Mouse (Mus musculus) 3T3-L1 (cell line): ENCODE data around the gene Msx1.

Experiments used
- DNase-seq: peaks from one replicate; pipeline ENCODE4 v3.0.0-alpha.2; 2015; ENCODE audit warnings: low read depth, low spot score

The Msx1 gene

GRCm38 (mm10) chr5:37826706-37827625, 2.6 kb upstream of the Msx1 start:
- DNase-seq = no peak

DNA sequence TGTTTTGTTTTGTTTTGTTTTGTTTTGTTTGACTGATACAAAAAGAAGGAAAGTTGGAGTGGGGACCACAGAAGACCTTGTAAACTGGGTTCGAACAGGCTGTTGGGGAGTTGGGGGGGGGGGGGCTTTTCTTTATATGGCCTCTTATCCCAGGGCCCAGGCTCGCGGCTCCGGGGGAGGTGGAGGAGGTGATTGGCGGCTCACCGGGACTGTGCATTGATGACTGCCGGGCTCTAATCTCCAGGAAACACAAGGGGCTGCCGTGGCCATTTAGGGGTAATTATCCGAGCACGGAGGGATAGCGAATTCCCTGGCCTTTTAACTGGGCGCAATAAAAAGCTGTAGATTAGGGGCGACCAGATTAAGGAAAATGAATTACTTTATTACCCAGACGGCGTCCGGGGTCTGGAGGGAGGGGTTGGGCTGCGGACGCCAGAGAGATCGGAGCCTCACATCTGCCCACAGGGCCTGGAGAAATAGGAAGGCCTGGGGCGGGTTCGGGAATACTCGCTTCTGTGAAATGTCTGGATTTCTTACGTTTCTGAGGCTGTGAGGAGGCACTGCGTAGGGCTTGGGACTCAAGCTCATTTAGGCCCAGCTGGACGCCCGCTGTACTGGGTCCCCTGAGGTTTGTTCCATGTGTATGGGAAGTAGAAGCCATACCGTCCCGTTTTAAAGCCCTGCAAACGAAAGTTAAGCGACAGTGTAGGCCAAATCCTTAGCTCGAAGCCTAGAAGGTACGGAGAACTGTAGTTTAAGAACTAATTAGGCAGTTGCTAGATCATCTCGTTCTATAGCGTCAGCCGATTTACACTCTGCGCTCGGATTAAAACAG, 1.4 kb upstream of the Msx1 start:
- no peak for DNase-seq

GRCm38 (mm10) chr5:37825111-37825600, 773 bp upstream of the Msx1 start:
- DNase-seq = no peak

DNA sequence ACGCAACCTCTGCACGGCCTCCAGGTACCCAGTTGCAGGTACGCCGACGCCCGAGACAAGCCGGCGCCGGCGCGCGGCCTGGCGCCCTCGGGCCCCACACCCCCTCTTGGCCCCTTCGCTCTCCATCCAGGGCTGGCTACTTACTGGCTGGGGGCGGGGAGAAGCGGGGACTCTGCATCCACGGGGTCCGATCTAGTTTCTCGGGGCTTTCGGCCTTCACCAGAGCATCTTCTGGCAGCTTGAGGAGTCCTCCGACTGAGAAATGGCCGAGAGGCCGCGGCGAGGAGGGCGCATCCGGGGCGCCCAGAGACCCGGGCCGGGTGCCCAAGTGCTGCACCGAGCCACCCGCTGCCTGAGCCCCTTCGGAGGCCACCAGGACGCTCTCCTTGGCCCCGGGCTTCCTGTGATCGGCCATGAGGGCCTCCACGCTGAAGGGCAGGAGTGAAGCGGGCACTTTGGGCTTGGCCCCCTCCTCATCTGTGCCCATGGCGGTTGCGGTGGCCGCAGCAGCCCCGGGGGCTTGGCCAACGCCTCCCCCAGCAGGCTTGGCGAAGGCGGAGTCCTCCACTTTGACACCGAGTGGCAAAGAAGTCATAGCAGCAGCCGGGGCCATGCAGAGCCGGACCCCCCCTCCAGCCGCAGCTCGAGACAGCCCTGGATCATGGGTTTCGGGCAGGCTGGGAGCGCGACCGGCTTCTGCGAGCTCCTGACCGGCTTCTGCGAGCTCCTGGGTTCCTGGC, 492 bp downstream of the Msx1 start:
- DNase-seq = peak; percentile 47

DNA sequence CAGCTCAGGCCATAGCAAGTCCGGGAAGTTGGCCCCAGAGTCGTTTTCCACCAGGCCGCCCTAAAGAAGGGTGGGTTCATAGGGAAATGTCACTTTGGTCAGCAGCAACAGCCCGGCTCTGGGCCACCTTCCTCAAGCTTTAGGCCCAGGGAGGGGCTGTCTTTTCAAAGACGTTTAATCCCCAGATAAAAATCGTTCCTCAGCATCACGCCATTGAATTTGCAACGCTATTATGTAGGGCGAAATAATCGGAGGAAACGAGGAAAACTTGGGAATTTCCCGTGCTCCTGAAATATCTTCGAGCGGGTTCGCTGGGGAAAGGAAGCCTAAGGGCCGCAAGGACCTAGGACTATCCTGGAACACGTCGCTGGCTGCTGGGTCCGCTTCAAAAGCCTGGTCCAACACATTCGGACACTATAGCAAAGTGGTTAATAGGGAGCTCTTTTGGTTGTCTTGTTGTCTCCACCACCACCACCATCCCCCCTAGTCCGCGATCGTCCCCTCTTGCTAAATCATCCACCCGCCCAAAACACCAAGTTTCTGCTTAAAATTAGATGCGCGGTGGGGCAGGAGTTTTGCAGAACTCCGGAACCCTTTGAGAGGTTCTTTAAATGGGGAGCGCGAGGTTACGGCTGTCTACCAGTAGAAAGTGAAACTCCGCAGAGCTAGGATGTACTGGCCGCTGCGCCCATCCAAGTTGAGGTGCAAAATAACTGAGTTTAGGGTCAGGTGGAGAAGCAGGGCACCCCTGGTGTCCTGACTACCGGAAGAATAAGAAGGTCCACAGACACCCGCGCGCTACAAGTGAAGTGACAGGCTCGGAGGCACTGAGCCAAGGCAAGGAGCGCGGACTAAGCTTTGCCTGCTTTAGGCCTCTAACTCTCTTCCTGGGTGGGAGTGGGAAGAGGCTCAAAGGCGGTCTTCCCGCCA, 1.3 kb downstream of the Msx1 start:
- DNase-seq = peak; percentile 45

DNA sequence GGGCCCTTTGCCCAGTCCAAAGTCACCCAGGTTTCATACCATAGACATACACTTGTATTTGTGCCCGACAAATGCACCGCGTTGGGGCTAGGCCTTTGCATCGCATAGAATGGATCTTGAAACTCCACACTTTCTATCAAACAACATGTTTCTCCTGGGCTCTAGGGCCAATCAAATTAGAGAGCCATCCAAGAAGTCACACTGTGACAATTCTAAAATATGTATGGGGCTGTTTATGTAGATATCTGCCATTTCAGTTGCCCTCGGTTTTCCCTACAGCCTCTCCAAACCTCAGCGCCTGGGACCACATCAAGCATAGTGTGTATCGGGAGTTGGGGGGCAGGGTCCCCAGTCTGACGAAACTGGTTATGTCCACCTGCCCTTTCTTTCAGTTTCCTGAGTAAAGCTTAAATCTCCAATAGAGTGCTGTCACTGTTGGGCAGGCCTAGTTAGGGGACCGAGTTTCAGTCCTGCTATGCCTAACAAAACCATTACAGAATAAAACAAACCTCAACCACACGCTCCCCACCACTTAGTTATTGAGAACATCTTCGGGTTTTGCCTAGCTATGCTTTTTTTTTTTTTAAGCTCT, 2.2 kb downstream of the Msx1 start:
- DNase-seq = no peak

DNA sequence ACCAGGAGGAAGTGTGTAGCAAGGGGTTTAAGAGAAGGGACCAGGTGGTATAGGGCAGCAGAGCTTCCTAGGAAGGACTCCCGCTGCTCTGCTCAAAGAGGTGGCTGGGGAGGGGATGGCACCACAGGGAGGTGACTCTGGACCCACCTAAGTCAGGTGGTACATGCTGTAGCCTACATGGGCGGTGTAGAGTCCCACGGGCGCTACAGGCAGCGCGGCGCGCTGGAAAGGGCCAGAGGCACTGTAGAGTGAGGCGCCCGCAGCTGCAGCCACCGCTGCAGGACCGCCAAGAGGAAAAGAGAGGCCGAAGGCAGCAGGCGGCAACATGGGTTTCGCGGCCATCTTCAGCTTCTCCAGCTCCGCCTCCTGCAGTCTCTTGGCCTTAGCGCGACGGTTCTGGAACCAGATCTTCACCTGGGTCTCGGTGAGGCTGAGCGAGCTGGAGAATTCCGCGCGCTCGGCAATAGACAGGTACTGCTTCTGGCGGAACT, 3.2 kb downstream of the Msx1 start:
- DNase-seq = no peak

- DNase-seq = no peak
Observed at GRCm38 (mm10) chr5:37820689-37821088, 3.7 kb downstream of the Msx1 start.

DNA sequence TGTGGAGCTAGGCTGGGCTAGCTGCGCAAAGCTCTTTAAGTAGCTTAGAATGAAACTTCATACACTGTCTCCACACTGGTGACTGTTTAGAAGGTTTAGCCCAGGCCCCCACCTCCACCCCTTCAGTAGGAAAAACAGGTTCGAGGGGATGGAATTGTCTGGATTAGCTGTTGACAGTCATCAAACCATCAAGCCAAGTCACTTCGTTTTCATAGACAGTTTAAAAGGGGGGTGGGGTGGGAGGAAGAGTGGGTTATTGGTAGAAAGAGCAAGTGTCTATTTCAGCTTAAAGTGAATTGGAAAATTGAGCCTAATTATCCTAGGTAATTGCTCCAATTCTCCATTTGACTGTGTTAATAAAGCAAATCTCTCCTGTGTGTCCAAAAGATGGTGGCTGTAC, 4.4 kb downstream of the Msx1 start:
- DNase-seq = no peak

DNA sequence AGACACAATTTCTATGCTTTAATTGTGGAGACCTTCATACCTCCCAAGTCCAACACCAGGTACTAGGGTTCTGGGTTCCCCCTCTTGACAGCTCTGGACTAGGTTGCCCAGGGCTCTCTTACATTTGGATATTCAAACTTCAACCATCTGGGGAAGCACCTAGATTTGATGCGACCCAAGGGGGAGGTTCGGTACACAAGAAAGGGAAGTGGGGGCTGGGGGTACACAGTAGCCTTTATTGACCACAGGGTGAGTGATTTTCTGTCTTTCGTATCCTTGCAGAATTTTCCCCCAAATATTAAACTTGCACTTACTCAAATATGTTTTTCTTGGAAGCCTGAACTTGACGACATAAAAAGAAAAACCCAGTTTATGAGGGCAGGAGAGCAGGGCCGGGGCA, 4.8 kb downstream of the Msx1 start:
- DNase-seq = no peak

GRCm38 (mm10) chr5:37818533-37819215, 5.7 kb downstream of the Msx1 start:
- DNase-seq = no peak

DNA sequence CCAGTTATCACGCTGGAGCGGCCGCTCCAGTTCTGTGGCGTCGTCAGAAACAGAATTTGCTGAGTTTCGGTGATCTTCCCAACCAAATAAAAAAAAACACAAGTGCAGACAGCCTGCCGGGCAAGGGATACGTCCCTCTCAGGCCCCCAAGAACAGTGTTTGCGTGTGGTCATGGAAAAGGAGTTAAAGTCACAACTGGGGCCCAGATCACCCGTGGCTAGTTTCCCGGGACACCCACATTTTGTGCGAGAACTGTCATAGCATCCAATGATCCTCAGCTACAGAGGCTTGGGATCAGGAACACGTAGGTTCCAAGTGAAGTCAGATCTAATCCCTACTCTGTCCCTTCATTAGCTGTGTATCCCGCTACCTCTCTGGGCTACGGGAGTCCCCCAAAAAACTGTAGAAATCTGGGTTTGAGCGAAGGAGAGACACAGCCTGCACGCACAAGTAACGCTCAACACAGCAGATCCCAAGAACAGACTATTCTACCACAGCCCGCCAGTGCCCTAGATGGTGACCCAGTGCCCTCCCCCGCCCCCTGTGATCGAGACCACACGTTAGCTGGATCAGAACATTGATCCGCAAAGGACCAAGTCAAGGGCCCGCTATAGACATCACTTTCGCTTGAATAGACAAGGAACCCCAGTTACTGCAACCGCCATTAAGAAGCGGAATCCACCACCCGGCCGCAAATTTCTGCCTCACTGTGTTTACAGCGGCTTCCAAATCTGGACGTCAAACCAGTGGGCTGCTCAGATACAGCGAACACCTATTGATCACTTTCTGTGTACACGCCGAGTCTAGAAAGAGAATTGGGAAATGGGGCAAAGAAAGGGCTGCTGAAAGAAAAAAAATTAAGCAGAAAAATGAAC, 6.5 kb downstream of the Msx1 start:
- DNase-seq = no peak

GRCm38 (mm10) chr5:37816907-37817657, 7.3 kb downstream of the Msx1 start:
- no peak for DNase-seq

DNA sequence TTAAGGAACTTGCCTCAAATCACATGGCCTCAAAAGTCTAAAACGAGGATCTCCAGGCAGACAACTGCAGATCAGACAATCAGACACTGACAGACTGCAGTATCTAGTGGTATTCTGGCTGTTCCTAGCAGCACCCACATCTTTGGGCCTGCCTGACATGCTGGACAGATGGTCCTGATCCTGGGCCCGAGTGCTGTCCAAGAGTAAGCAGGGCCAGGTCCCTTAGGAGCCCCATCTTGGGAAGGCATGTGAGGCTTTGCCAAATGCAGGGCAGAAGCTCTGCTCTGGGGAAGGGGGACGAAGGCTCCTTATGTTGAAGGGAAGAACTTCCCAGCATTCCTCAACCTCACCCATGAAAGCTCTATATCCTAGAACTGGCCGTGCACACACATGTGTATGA, 8.5 kb downstream of the Msx1 start:
- DNase-seq = no peak

GRCm38 (mm10) chr5:37814169-37814568, 10.2 kb downstream of the Msx1 start:
- DNase-seq = no peak

GRCm38 (mm10) chr5:37805291-37805690, 19.1 kb downstream of the Msx1 start:
- no peak for DNase-seq

DNA sequence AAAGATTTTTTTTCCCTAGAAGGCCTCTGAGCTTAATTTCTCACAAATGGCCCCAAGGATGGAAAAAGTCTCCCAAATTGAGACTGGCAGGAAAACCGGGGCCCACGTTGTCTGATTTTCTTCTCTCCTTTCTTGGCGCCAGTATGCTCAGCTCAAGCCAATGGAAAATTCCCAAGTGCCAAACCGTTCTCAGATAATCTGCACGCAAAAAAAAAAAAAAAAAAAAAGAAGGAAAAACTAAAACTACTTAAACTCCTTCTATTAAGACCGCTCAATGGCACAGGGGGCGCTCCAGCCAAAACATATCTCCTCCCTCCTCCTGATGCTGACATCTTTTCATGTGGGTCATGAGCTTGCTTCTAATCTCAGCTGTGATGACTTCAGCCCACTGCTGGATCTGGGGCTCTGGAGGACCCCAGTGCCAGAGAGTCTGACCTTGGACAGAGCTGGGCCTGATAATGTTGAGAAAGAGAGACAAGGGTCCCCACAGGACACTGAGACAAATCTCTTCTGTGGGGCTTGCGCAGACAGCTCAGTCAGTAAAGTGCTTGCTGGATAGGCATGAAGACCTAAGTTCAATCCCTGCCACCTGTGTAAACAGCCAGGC, 19.8 kb downstream of the Msx1 start:
- no peak for DNase-seq
